Mouse (Mus musculus): ENCODE results near the gene Kctd2.
"Not testable (repeated sequence)": the region's sequence is repeated elsewhere in the genome, so short reads cannot be mapped to it uniquely, and the experiment has no call there.

Gene Kctd2

GRCm38 (mm10) chr11:115419531-115420237 lies at the start of gene Kctd2, which contains the start of gene Atp5h:
Gene Kctd2, plus strand, starts transcription at chr11:115420128.
Gene Atp5h, minus strand, starts transcription at chr11:115419962.
- peak; percentile 93 for DNase-seq (ENCODE audit: extremely low read depth, low read depth)

- no peak for DNase-seq (ENCODE audit: extremely low read depth, low read depth)
Measured at GRCm38 (mm10) chr11:115370368-115370767, 49.6 kb upstream of the Kctd2 start.

GRCm38 (mm10) chr11:115371354-115371753 lies 48.6 kb upstream of the Kctd2 start:
- no peak for DNase-seq (ENCODE audit: extremely low read depth, low read depth)

GRCm38 (mm10) chr11:115372015-115372414 lies 47.9 kb upstream of the Kctd2 start:
- DNase-seq (ENCODE audit: extremely low read depth, low read depth), result no peak

- DNase-seq (ENCODE audit: extremely low read depth, low read depth), result no peak
Measured at GRCm38 (mm10) chr11:115372737-115373136, 47.2 kb upstream of the Kctd2 start.

DNA sequence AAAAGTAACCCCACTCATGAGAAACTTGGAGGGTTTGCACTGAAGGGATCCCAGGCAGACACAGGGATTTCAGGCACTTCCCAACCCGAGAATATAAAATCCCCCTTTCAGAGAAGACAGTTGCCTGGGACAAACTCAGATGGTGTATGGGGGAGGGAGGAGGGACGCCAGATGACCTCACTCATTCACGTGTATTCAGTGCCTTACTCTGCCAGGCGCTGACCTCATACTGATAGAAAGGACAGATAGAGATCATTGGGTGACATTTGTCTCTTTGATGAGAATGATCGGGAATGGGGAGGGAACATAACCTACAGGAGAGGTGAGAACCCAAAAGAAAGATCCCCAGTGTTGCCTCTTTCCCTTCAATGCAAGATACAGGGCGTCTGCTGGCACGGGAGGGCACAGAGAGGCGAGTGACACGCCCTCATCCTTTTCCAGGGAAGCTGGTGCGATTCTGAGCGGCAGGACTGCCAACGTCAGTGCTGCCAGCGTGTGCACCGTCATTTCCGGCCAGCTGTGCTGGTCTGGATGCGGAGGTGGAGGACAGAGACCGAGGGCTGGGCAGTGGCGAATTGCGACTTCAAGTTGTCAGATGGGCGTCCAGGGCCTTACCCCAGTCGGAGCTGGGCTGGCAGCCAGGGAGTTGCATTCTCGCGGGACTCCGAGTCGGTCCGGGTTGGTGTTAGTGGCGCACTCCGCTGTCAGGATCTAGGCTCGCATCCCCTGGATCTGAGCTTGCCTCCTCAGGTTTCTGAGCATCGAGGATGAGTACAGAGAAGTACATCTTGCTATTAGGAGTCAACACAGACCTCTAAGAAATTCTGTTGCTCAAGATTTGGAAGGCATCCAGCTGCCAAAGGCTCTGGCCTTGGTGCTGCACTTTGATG lies 45.9 kb upstream of the Kctd2 start:
- DNase-seq (ENCODE audit: extremely low read depth, low read depth), result no peak

DNA sequence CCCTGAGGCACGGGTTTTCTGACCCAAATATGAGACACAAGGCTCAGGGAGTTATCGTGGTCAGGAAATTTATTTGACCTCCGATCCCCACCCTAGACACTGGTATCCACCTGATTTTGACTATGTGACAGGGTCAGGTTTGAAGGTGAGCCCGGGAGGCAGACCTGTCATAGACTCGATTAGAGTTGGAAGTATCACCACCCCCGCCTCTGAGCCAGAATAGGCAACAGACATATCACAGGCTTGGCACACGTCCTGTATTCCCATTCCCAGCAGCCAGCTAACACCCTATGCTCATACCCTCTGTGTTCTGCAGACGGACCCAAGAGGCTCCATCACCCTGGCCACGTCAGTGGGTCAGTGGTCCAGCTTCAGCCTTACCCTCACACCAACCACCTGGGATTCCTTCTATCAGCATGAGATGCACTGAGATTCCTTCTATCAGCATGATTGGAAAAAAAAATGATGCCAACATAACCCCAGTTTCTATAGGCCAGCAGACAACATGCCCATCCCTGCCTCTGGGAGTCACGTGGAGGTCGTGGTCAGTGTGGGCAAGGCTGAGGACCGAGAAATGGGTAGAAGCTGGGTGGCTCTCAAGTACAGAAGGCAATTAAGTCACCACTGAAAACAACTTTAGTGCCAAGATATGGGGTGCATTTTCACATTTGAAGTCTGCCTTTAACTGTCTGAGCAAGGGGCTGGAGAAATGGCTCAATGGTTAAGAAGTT lies 45.1 kb upstream of the Kctd2 start:
- DNase-seq (ENCODE audit: extremely low read depth, low read depth), result no peak

GRCm38 (mm10) chr11:115376722-115377121 lies 43.2 kb upstream of the Kctd2 start:
- no peak for DNase-seq (ENCODE audit: extremely low read depth, low read depth)

DNA sequence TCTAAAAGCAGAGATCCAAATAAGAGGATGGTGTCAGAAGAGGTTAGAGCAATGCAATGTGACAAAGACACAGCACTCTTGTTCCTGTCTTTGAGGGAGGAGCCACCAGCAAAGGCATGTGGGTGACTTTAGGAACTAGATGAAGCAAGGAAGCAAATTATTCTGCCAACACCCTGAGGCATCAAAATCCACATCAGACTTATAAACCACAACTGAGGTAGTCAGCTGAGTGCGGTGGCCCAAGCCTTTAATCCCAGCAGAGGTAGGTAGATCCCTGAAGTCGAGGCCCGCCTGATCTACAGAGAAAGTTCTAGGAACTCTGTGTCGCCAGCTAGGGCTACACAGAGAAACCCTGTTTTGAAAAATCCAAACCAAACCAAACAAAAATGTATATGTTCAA lies 42.7 kb upstream of the Kctd2 start:
- DNase-seq (ENCODE audit: extremely low read depth, low read depth), result no peak

DNA sequence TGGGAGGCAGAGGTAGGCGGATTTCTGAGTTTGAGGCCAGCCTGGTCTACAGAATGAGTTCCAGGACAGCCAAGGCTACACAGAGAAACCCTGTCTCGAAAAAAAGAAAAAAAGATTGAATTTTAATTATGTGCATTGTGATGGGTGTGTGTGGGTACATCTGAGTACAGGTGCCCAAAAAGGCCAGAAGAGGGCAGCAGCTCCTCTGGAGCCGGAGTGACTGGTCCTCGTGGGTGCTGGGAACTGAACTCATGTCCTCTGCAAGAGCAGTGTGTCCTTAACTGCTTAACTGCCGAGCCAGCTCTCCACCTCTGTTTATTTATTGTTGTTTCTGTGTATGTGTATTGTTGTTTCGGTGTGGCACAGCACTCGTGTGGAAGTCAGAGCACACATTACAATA lies 42.1 kb upstream of the Kctd2 start:
- DNase-seq (ENCODE audit: extremely low read depth, low read depth), result no peak

- DNase-seq (ENCODE audit: extremely low read depth, low read depth), result no peak
Measured at GRCm38 (mm10) chr11:115381276-115381675, 38.7 kb upstream of the Kctd2 start.

DNA sequence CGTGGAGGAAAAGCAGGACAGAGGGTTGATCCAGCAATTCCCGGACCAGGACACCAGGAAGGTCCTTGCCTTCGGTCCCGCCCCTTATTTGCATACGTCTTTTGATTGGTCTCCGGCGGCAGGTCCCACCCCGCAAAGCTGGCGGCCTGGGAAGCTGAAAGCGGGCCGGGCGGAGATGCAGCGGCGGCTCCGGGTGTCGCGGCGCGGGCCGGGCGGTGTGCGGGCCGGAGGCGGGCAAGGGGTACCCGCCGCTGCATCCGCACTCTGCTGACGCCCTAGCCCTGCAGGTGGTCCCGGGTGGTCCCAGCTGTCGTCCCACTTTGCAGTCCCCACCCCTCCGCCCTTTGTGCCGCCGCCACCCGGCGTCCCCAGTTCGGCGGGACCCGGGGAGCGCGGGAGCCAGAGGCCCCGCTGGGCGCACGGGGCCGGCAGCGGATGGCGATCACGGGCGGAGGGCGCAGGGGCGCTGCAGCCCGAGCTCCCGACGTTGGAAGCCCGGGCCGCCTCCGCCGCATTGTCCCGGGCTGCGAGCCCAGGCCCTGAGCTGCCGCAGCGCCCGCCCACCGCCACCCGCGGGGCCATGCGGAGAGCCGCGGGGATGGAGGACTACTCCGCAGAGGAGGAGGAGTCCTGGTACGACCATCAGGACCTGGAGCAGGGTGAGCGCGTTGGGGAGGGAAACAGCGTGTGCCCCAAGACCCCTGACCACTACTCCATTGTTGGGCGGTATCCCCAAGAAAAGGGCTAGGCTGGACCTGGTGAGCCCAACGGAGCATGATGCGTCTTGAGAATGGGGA lies 38.0 kb upstream of the Kctd2 start, which contains the start of gene Cdr2l:
Cdr2l (plus strand) TSS at position 174 of the 797 bp plus-strand sequence.
- DNase-seq (ENCODE audit: extremely low read depth, low read depth), result no peak

GRCm38 (mm10) chr11:115382891-115383290 lies 37.0 kb upstream of the Kctd2 start:
- no peak for DNase-seq (ENCODE audit: extremely low read depth, low read depth)

DNA sequence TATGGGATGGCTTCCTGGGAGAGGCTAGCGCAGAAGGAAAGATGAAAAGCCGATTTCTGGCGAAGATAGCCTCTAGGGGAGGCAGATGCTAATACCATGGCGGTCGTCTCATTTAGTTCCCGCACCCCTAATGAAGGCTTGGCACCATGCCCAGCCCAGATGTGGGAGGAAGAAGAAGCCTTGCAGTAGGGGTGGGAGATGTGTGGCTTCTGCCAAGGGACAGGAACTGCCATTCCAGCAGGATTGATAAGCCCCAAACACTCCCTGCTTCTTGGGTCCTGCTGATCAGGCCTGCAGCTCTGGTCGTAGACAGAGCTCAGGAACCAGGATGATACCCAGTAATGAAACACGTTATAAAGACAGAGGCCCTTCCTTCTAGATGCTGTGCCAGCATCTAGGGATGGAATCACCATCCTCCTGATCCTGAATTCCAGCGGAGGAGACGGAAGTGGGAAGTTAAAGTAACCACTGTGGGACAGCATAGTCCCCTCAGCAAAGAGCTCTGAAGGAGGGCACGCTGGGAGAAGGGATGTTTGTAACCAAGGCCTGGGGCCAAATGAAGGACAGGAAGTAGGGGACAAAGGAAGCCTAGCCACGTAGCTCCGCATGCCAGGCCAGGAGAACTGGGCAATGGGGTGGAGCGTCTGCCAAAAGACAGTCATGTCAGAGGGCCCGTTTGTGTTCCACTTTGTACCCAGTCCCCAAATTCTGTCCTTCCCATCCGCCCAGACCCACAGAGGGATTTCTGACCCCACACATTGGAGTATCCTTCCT lies 36.0 kb upstream of the Kctd2 start:
- peak; percentile 68 for DNase-seq (ENCODE audit: extremely low read depth, low read depth)

DNA sequence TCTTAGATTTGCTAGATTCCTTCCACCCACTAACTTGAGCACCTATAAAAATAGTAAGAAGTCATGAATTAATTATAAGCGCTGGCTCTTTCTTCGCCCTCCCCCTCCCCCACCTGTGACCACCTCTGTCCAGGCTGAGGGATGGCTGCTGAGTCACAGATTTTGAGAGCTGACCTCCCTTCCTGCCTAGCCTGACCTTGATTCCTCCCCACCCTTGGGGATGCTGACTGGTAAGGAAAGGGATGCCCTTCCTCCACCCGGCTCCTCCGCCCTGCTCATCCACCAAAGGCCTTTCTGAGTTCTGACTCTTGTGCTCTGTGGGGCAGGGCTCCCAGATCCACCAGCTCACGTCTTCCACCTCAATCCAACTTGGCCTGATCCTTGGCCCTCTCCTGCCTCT lies 35.3 kb upstream of the Kctd2 start:
- DNase-seq (ENCODE audit: extremely low read depth, low read depth), result no peak

GRCm38 (mm10) chr11:115386859-115387258 lies 33.1 kb upstream of the Kctd2 start:
- DNase-seq (ENCODE audit: extremely low read depth, low read depth), result not testable (repeated sequence)

- DNase-seq (ENCODE audit: extremely low read depth, low read depth), result no peak
Measured at GRCm38 (mm10) chr11:115391358-115391757, 28.6 kb upstream of the Kctd2 start.

- DNase-seq (ENCODE audit: extremely low read depth, low read depth), result no peak
Measured at GRCm38 (mm10) chr11:115393721-115394325, 26.1 kb upstream of the Kctd2 start.

- DNase-seq (ENCODE audit: extremely low read depth, low read depth), result no peak
Measured at GRCm38 (mm10) chr11:115398085-115398484, 21.8 kb upstream of the Kctd2 start.

- DNase-seq (ENCODE audit: extremely low read depth, low read depth), result no peak
Measured at GRCm38 (mm10) chr11:115400126-115400525, 19.8 kb upstream of the Kctd2 start.
